Mouse (Mus musculus) liver, adult 2 months (tissue): Measurements from ENCODE around the gene Vip.

Experiments used
- CTCF ChIP-seq: fragments of 200-500 bp; IDR thresholded peaks from 2 replicates; pipeline ENCODE4 v1.5.1; 2011; ENCODE audit warnings: low read depth, low read length, control low read depth
- POLR2A ChIP-seq: fragments of 200-500 bp; IDR thresholded peaks from 2 replicates; pipeline ENCODE4 v1.6.1; 2011; ENCODE audit warnings: low read length, control low read depth; ENCODE audit not compliant: insufficient read depth; ENCODE audit errors: extremely low read depth

GRCm38 (mm10) chr10:5694351-5694750 lies 55.3 kb downstream of the Vip start:
- TF ChIP-seq POLR2A (no peak), CTCF (no peak)
